Mouse (Mus musculus) kidney, adult 2 months (tissue): ENCODE measurements around the gene Sash3.

Experiments
- CTCF ChIP-seq: fragments of 200-500 bp; conservative IDR thresholded peaks from 2 replicates; pipeline ENCODE4 v1.5.1; 2011; ENCODE audit warnings: low read depth, mild to moderate bottlenecking, control low read depth, low read length, moderate library complexity, mixed read lengths; ENCODE audit not compliant: insufficient read depth, insufficient read length
- POLR2A ChIP-seq: fragments of 200-500 bp; IDR thresholded peaks from one replicate; pipeline ENCODE4 v1.6.1; 2011; ENCODE audit warnings: low read depth, low read length, control low read depth

DNA sequence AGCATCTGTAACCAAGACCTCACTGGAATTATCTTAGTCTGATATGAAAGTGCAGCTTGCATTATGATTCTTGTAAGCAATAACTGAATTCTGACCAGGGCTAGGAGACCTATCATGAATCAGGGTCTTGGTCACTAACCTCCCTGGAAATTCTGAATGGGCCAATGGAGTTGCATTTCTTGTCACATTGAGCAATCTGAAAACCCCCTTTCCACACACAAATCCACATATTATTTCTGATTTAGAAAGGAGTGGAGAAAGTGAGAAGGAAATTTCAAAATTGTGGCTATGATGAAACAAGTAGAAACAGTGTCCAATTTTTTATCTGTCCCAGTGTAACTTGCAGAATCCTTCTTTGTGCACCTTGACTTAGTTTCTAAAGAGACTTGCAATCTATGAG lies 26.9 kb upstream of the Sash3 start:
- no peak for TF ChIP-seq POLR2A
- TF ChIP-seq CTCF = no peak
